Mouse (Mus musculus) embryo, embryonic 11.5 days (tissue): ENCODE data around the gene Mfap5.
"Not testable (repeated sequence)": the region's sequence is repeated elsewhere in the genome, so short reads cannot be mapped to it uniquely, and the experiment has no call there.

Source experiments
- DNase-seq: peaks from one replicate; pipeline ENCODE4 v3.0.0-alpha.2; 2012; ENCODE audit warnings: low read depth, low spot score

Mfap5 gene

GRCm38 (mm10) chr6:122560427-122560826 is 54.8 kb downstream of the Mfap5 start:
- DNase-seq = peak; percentile 80

GRCm38 (mm10) chr6:122561005-122561404 is 55.4 kb downstream of the Mfap5 start:
- no peak for DNase-seq

- peak; percentile 66 for DNase-seq
Measured at GRCm38 (mm10) chr6:122562463-122562862, 56.8 kb downstream of the Mfap5 start.

GRCm38 (mm10) chr6:122565070-122565784 is 59.6 kb downstream of the Mfap5 start:
- no peak for DNase-seq

- DNase-seq = no peak
Measured at GRCm38 (mm10) chr6:122569113-122569512, 63.5 kb downstream of the Mfap5 start.

DNA sequence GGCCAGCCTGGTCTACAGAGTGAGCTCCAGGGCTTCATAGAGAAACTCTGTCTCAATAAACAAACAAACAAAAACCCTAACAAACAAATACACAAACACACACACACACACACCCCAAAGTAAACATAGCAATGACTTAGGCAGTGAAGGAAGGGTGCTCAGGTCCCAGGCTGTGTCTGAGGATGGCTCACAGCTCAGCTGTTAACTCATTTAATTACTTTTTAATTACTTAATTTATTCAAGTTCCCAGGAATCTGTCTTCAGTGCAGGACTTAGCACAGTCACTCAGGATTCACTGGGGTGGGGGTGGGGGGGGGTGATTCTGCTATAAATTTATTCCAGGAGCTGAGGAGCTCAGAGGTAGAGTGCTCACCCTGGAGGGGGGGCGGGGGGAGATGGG is 64.1 kb downstream of the Mfap5 start:
- DNase-seq = no peak

DNA sequence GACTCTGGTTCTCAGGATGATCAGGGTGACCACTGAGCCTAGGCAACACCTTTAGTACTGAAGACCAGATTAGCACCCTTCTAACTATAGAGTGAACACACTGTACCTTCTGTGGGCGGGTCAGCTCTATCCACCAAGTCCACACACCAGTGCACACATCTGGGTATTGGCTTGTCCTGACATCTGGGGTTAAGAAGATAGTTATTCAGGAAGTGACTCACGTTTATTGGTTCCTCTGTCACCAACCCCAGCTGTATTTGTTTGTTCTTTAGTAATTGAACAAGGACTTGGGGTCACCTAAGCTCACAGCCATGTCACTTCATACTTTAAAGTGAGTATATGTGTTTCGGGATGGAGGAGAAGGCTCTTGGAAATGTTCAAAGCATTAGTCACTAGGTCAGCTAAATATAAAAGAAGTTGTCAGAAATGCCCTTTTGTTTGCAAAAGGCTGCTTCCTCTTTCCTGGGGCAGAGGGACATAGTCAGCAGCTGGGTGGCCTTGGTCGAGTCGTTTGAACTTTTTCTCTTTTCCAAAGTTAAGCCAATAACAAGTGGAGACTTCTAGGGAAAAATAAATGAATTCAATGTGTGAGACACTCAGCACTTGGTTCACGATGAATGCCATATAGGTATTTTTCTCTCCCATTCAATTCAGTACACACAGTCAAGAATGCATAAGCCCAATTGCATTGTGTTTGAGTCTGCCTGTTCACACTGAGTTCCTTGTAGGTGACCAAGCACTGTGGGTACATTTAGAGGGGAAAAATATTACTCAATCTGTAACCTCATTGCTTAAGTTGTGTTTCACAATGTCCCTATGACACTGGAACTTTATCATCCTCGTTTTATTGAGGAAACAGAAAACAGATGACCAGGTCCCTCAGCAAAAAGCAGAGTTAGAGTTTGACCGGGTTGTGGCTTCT is 65.3 kb downstream of the Mfap5 start:
- DNase-seq = no peak

DNA sequence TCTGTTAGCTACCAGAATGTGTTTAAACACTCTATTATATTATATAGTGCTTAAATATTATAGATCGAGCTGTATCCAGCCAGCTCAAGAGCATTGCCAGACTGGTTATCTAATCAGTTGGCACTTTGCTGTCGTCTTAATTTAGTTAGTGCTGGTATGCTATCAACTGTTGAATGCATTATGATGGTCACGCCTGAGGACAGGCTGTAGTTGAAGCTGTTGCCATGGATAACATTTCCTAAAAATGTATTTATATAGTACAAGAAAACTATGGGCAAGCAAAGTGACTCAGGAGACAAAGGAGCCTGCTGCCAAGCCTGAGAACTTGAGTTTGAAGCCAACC is 65.9 kb downstream of the Mfap5 start:
- no peak for DNase-seq

DNA sequence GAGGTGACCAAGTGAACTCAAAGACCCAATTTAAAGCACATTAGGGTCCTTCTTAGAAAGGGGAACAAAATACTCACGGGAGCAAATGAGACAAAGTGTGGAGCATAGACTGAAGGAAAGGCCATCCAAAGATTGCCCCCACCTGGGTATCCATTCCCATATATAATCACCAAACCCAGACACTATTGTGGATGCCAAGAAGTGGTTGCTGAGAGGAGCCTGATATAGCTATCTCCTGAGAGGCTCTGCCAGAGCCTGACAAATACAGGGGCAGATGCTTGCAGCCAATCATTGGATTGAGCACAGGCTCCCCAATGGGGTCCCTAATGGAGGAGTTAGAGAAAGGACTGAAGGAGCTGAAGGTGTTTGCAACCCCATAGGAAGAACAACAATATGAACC is 69.4 kb downstream of the Mfap5 start:
- DNase-seq = not testable (repeated sequence)

GRCm38 (mm10) chr6:122577030-122577429 is 71.4 kb downstream of the Mfap5 start:
- no peak for DNase-seq
